Mouse (Mus musculus) layer of hippocampus, postnatal 25 days (tissue): Measurements from ENCODE around the gene Allc. TPM values are rescaled to one million over a fixed set of nuclear protein-coding genes. Genes with fewer than 3 reads are reported as not detected.
A peak's percentile ranks its signal among the peaks of the same experiment; 100 is the strongest.

Source experiments
- DNase-seq, 2 experiments: peaks; one replicate each; pipeline ENCODE4 v3.0.0; 2022; ENCODE audit warnings: mixed read lengths in 2 of 2, low spot score in 1 of 2; ENCODE audit errors: extremely low spot score in 1 of 2
- total RNA-seq, 2 experiments: library from RNA; stranded (reverse); gene quantifications; 2 replicates each; pipeline ENCODE4 v1.2.3; 2021

Allc gene
- total RNA-seq, 2 experiments from 2014 or later: 0.44 to 0.45 TPM

DNA sequence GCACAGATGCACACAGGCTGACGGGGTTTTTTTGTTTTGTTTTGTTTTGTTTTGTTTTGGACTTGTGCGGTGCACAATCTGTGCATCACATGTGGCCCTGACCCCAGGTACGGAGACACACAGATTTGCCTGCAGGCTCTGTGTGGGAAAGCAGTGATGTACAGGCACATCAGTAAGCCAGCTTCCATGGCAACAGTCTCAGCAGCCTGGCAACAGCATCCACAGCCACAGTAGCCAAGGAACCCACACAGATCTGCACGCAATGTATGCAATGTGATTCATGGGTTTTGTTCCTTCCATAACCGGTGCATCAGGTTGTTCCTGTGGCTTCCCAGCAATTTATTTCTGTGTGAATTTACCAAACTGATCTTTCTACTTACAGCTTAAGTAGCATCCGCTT, 5.6 kb upstream of the Allc start:
- peak; percentile 36 to 53 for DNase-seq

DNA sequence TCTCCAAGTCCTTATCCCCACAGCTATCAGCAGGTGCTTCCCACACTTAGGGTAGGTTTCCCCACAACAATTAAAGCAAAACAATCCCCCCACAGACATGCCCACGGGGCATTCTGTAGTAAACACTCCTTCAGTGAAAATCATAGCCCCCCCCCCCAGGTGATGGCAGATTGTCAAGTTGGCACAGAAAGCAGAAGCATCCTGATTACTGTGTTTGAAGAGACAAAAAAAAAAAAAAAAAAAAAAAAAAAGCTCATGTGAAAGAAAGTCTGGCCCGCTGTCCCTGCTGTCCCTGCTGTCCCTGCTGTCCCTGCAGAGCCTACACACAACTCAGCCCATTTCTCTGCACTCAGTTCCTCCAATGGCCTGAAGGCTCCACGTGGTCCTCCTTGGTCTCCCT, 1.7 kb upstream of the Allc start:
- DNase-seq: no peak

DNA sequence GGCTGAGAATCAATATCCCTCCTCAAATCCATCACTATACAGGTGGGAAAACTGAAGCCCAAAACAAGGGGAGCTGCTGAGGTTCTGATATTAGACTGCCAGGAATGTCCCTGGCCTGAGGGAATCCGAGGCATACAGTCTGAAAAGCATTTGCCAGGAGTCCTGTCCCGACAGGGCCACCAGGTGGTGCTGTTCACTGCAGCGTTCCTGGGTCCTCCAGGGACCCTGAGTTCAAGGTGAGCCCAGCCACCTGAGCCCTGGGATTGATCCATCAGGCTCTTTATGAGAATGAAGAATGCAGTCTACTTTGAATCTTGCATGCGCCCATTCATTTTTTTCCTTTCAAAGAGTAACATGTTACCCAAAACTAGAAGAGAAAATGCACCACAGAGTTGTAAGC, 3.2 kb downstream of the Allc start:
- peak in 1 of 2 experiments; percentile 41 for DNase-seq

DNA sequence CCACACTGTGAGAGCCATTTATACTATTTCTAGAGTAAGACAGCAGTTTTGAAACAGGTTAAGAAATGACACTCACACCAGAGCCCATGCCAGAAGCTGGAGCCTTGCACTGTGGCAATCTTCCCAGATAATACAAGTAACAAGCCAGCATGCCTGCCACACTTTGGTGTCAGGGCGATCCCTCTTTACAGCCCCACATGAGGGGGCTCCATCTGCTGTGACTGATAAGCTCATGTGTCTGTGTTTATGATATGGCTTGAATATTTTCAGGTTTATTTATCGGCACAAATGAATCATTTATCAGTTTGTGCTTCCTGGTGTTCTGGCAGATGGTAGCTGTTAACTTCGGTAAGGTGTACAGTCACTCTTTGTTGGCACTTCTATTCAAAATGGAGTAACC, 4.2 kb downstream of the Allc start:
- DNase-seq: no peak

DNA sequence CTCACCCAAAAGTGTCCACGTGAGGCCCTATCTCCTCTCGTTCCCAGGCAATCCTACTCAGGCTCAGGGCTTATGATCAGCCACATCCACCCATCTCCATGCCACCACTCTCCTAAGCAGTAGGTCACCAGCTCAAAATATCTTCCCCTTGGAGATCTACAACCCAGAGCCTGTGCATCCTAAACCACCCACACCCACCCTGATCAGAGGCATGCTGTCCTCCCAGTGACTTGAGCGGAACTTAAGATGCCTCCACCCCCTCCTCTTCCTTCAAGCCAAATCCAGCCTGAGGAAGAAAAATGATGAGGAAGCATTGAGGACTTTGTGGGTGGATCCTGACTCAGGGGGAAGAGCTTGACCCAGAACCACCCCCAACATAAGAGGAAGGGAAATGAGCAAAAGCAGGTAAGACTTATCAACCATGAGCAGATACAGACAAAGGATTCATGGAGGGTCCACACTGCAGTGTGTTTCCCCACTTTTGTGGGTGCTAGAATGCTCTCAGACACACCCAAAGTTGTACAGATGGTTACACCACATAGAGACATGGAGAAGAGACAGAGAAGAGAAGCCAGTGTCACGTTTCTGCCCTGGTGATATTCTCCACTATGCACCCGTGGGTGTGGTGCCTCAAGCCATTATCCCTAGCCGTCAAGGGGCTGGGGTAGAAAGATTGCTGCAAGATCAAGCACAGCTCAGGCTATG, 6.8 kb downstream of the Allc start:
- no peak for DNase-seq

DNA sequence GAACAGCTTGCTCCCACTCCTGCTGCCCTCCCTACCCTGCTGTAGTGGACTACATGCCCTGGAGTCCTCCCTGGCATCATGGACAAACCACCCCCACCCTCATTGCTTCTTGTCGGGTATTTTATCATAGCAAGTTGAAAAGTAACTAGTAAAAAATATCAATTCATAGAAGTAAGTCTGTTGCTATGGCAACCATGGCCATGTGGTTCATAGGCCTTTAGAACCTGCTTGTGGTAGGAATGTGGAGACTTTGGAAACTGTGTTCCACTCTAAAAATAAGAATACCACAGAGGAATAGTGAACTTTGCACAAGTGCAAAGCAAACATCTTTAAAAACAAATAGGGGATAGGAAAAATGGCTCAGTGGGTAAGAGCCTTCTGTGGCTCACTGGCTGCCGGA, 10.1 kb downstream of the Allc start:
- no peak for DNase-seq

DNA sequence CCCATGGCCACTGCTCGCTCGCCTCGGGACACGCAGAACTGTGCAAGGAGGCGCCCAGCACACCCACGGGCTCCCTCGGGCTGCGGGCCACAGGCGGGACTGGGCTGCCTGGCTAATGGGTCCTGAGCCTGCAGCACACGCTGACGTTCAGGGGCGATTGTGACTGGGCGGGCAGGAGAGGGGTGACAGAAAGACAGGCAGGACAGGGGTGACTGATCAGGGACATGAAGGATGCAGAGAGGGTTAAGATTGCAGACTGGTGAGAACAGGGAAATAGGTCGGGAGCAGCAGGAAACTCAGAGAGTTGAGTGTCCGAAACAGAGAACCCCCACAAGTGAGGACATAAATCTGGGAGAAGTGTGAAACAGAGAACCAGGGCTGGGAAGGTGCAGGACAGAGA, 30.0 kb downstream of the Allc start, which contains the start of gene Dcdc2c:
Gene Dcdc2c (minus strand): TSS at position 101 of the 400 bp plus-strand sequence.
- DNase-seq: no peak

DNA sequence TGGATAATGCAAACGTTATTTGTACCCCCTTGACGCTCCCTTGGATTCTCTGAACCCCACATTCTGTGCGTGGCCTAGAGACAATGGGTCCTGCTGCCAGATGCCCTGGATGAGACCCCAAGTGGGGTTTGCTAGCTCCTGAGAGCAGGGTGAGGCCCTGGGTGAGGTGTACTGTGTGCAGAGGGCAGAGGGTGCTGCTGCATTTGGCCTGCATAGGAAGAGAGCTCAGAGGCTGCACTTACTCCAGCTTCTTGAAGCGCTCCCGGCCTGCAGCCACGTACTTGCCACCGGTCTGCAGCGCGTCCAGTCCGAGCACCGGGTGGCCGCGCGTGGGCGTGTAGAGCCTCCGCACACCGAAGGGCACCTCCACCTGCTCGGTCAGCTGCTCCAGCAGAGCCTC, 30.5 kb downstream of the Allc start:
- no peak for DNase-seq

DNA sequence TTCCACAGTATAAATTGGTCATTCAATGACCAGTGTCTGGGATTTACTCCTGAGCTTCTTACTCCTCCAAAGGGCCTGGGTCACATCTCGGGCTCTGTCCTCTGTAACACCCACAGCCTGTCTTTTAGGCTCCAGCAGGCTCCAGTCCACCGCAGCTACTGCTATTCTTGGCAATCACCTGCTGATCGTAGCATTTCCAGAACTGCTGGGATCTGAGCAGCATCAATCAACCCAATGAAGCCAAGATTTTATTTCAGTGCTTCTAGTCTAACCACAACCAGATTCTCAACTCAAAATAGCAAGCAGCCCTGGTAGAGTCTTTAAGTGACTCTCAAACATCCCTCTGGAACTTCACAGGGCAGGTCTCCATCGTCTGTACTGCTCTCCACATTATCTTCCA, 33.4 kb downstream of the Allc start:
- DNase-seq: no peak

DNA sequence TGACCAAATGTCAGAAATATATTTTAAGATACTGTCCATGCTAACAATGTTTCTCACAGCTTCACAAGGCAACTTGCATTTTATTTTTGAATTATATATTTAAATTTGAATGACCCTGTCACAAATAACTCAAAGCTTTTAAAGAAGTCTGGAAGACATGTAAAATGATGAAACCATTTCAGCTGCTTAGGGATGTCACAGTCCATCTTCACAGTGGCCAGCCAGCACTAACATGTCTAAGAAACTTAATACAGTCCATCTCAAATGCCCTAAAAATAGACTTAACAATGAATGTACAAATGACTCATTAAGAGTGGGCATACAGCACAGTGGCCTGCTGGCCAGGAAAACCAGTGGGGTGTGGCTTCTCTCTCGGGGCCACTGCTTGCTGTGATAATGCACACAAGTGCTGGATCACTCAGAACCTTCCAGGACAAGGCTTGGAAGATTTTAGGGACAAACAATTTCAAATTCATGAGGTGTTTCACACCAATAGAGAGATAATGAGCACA, 68.0 kb downstream of the Allc start:
- no peak for DNase-seq

DNA sequence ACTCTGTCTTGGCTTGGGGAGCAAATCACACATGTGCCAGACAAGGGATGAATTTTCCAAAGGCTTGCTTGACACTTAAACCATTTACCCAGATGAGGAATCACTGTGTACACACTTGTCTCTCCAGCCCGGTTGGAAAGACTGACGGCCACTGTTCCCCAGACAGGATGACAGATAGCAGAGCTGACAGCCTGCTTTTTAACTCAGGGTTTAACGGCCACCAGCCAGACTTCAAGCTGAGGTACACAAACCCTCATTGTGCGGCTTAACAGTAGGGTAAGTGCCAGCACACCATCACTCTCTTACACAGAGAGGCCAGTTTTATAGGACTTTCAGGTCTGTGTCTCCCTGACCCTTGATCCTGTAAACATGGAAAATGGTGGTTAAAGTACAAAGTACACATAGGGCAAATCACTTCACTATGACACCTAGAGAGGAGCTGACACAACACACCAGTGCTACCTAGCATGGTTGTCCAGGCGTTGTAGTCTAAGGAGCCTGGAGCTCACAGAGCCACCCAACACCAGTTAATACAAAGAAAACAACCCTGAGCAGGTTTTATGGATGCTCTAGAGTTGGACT, 72.5 kb downstream of the Allc start:
- DNase-seq: no peak

Other genes starting within 250 kb of the Allc start
- gene Dcdc2c, start 30.1 kb downstream of the Allc start, total RNA-seq: under 1 TPM; 0.25 to 0.52 TPM
- gene Colec11, start 40.9 kb upstream of the Allc start, total RNA-seq: under 1 TPM; 0.42 to 0.69 TPM
- gene Rps7, start 53.4 kb upstream of the Allc start, total RNA-seq: 100 to 1,000 TPM; 257 to 314 TPM
- gene Rnaseh1, start 67.1 kb upstream of the Allc start, total RNA-seq: 10 to 100 TPM; 12.0 to 16.9 TPM
- 10 to 100 TPM; 29.7 to 35.0 TPM for gene Adi1, start 92.7 kb upstream of the Allc start, total RNA-seq
- 10 to 100 TPM; 57.9 to 59.4 TPM for gene Trappc12, start 167.9 kb upstream of the Allc start, total RNA-seq
- 10 to 100 TPM; 48.8 to 52.1 TPM for gene Eipr1, start 169.3 kb upstream of the Allc start, total RNA-seq